Mouse (Mus musculus): ENCODE measurements around the gene Mas1. TPM values are rescaled to one million over a fixed set of nuclear protein-coding genes. Genes with fewer than 3 reads are reported as not detected.

The Mas1 gene
- polyA plus RNA-seq, 1 experiment = not detected

GRCm38 (mm10) chr17:12872275-12873028, 4.5 kb upstream of the Mas1 start:
- no peaks in the 10 kb centered on the region for H3K4me1 ChIP-seq (ENCODE audit: control insufficient read depth, insufficient read depth, insufficient read length, low read length)
- 49% methylated on average over 16 of the region's 16 CpGs for WGBS
- no peak overlapping the region for H3K4me3 ChIP-seq (ENCODE audit: low read depth, low read length)
- no peak overlapping the region for H3K27ac ChIP-seq (ENCODE audit: insufficient read depth, low read depth, low read length)
- H3K36me3 ChIP-seq (ENCODE audit: control insufficient read depth, insufficient read depth, low read length) = no peaks in the 10 kb centered on the region
- no peak for TF ChIP-seq POLR2A (IDR thresholded peaks at IDR 0.05; ENCODE audit: low read depth, low read length)
- no peak for TF ChIP-seq CTCF (IDR thresholded peaks at IDR 0.05; ENCODE audit: extremely low read depth, insufficient read length, insufficient replicate concordance, low read depth, low read length)
- no peaks in the 10 kb centered on the region for H3K27me3 ChIP-seq (ENCODE audit: control insufficient read depth, insufficient read depth, low read length)

- WGBS = 28% methylated on average over 4 of the region's 4 CpGs
- H3K4me1 ChIP-seq (ENCODE audit: control insufficient read depth, insufficient read depth, insufficient read length, low read length) = no peaks in the 10 kb centered on the region
- H3K27me3 ChIP-seq (ENCODE audit: control insufficient read depth, insufficient read depth, low read length) = no peaks in the 10 kb centered on the region
- TF ChIP-seq CTCF (IDR thresholded peaks at IDR 0.05; ENCODE audit: extremely low read depth, insufficient read length, insufficient replicate concordance, low read depth, low read length) = no peak
- no peak for TF ChIP-seq POLR2A (IDR thresholded peaks at IDR 0.05; ENCODE audit: low read depth, low read length)
- no peaks in the 10 kb centered on the region for H3K36me3 ChIP-seq (ENCODE audit: control insufficient read depth, insufficient read depth, low read length)
- no peak overlapping the region for H3K27ac ChIP-seq (ENCODE audit: insufficient read depth, low read depth, low read length)
- H3K4me3 ChIP-seq (ENCODE audit: low read depth, low read length) = no peak overlapping the region
Measured at GRCm38 (mm10) chr17:12868640-12869039, 697 bp upstream of the Mas1 start.

- Histone ChIP-seq H3K36me3 (ENCODE audit: control insufficient read depth, insufficient read depth, low read length) (no peaks in the 10 kb centered on the region), H3K27ac (ENCODE audit: insufficient read depth, low read depth, low read length) (no peak overlapping the region), H3K4me3 (ENCODE audit: low read depth, low read length) (no peak overlapping the region), H3K4me1 (ENCODE audit: control insufficient read depth, insufficient read depth, insufficient read length, low read length) (no peaks in the 10 kb centered on the region), H3K27me3 (ENCODE audit: control insufficient read depth, insufficient read depth, low read length) (no peaks in the 10 kb centered on the region)
- 85% methylated on average over 10 of the region's 10 CpGs for WGBS
- no peak for TF ChIP-seq CTCF (IDR thresholded peaks at IDR 0.05; ENCODE audit: extremely low read depth, insufficient read length, insufficient replicate concordance, low read depth, low read length)
- TF ChIP-seq POLR2A (IDR thresholded peaks at IDR 0.05; ENCODE audit: low read depth, low read length) = no peak
Measured at GRCm38 (mm10) chr17:12866853-12867252, 1.1 kb downstream of the Mas1 start.

GRCm38 (mm10) chr17:12865407-12865806, 2.5 kb downstream of the Mas1 start:
- H3K4me1 ChIP-seq (ENCODE audit: control insufficient read depth, insufficient read depth, insufficient read length, low read length) = no peaks in the 10 kb centered on the region
- 55% methylated on average over 3 of the region's 3 CpGs for WGBS
- TF ChIP-seq CTCF (IDR thresholded peaks at IDR 0.05; ENCODE audit: extremely low read depth, insufficient read length, insufficient replicate concordance, low read depth, low read length) = no peak
- no peak for TF ChIP-seq POLR2A (IDR thresholded peaks at IDR 0.05; ENCODE audit: low read depth, low read length)

GRCm38 (mm10) chr17:12864111-12864510, 3.8 kb downstream of the Mas1 start:
- Histone ChIP-seq H3K4me3 (ENCODE audit: low read depth, low read length) (no peak overlapping the region), H3K4me1 (ENCODE audit: control insufficient read depth, insufficient read depth, insufficient read length, low read length) (no peaks in the 10 kb centered on the region), H3K27me3 (ENCODE audit: control insufficient read depth, insufficient read depth, low read length) (no peaks in the 10 kb centered on the region), H3K27ac (ENCODE audit: insufficient read depth, low read depth, low read length) (no peak overlapping the region), H3K36me3 (ENCODE audit: control insufficient read depth, insufficient read depth, low read length) (no peaks in the 10 kb centered on the region)
- no peak for TF ChIP-seq POLR2A (IDR thresholded peaks at IDR 0.05; ENCODE audit: low read depth, low read length)
- TF ChIP-seq CTCF (IDR thresholded peaks at IDR 0.05; ENCODE audit: extremely low read depth, insufficient read length, insufficient replicate concordance, low read depth, low read length) = no peak

More at GRCm38 (mm10) chr17:12865407-12865806, 2.5 kb downstream of the Mas1 start:
- Histone ChIP-seq H3K27me3 (ENCODE audit: control insufficient read depth, insufficient read depth, low read length) (no peaks in the 10 kb centered on the region), H3K27ac (ENCODE audit: insufficient read depth, low read depth, low read length) (no peak overlapping the region), H3K36me3 (ENCODE audit: control insufficient read depth, insufficient read depth, low read length) (no peaks in the 10 kb centered on the region), H3K4me3 (ENCODE audit: low read depth, low read length) (no peak overlapping the region)

- Histone ChIP-seq H3K27me3 (ENCODE audit: control insufficient read depth, insufficient read depth, low read length) (no peaks in the 10 kb centered on the region), H3K36me3 (ENCODE audit: control insufficient read depth, insufficient read depth, low read length) (no peaks in the 10 kb centered on the region), H3K4me3 (ENCODE audit: low read depth, low read length) (no peak overlapping the region), H3K4me1 (ENCODE audit: control insufficient read depth, insufficient read depth, insufficient read length, low read length) (no peaks in the 10 kb centered on the region), H3K27ac (ENCODE audit: insufficient read depth, low read depth, low read length) (no peak overlapping the region)
- TF ChIP-seq POLR2A (IDR thresholded peaks at IDR 0.05; ENCODE audit: low read depth, low read length) (no peak), CTCF (IDR thresholded peaks at IDR 0.05; ENCODE audit: extremely low read depth, insufficient read length, insufficient replicate concordance, low read depth, low read length) (no peak)
- WGBS = 44% methylated on average over 8 of the region's 8 CpGs
Measured at GRCm38 (mm10) chr17:12859006-12859520, 8.9 kb downstream of the Mas1 start.

GRCm38 (mm10) chr17:12858072-12858471, 9.9 kb downstream of the Mas1 start:
- TF ChIP-seq POLR2A (IDR thresholded peaks at IDR 0.05; ENCODE audit: low read depth, low read length) (no peak), CTCF (IDR thresholded peaks at IDR 0.05; ENCODE audit: extremely low read depth, insufficient read length, insufficient replicate concordance, low read depth, low read length) (peak; percentile 36; the same call in 1 of the 2 replicates)
- Histone ChIP-seq H3K36me3 (ENCODE audit: control insufficient read depth, insufficient read depth, low read length) (no peaks in the 10 kb centered on the region), H3K4me1 (ENCODE audit: control insufficient read depth, insufficient read depth, insufficient read length, low read length) (no peaks in the 10 kb centered on the region), H3K27ac (ENCODE audit: insufficient read depth, low read depth, low read length) (no peak overlapping the region), H3K4me3 (ENCODE audit: low read depth, low read length) (no peak overlapping the region), H3K27me3 (ENCODE audit: control insufficient read depth, insufficient read depth, low read length) (no peaks in the 10 kb centered on the region)
- 54% methylated on average over 4 of the region's 4 CpGs for WGBS
